Mouse (Mus musculus) G1E (cell line): ENCODE data around the gene Ttc26. TPM values are rescaled to one million over a fixed set of nuclear protein-coding genes. Genes with fewer than 3 reads are reported as not detected.

Source experiments
- ATAC-seq: 2 replicates; pipeline ENCODE4 v1.8.0; 2016; ENCODE audit warnings: mild to moderate bottlenecking; ENCODE audit not compliant: insufficient number of reproducible peaks, poor library complexity, low FRiP score, severe bottlenecking; ENCODE audit errors: extremely low read depth
- DNase-seq: peaks from one replicate; pipeline ENCODE4 v3.0.0; 2012; ENCODE audit warnings: low spot score
- H3K27me3 ChIP-seq: 2 replicates; pipeline ENCODE4 v1.6.1; 2012; ENCODE audit warnings: mild to moderate bottlenecking, low read length, inconsistent platforms; ENCODE audit not compliant: insufficient read depth
- H3K36me3 ChIP-seq: replicated peaks from 2 replicates; pipeline ENCODE3; 2012; ENCODE audit warnings: mild to moderate bottlenecking, inconsistent platforms
- H3K4me1 ChIP-seq: 2 replicates; pipeline ENCODE4 v1.6.1; 2012; ENCODE audit warnings: low read depth, low read length, inconsistent platforms, mixed read lengths; ENCODE audit not compliant: insufficient read depth
- H3K4me3 ChIP-seq: 2 replicates; pipeline ENCODE4 v1.5.1; 2012; ENCODE audit warnings: low read depth, mild to moderate bottlenecking, inconsistent platforms, low read length, moderate library complexity, mixed read lengths
- H3K9me3 ChIP-seq: replicated peaks from 2 replicates; pipeline ENCODE4 v1.6.1; 2012; ENCODE audit warnings: inconsistent platforms
- CTCF ChIP-seq: IDR thresholded peaks from 2 replicates; pipeline ENCODE4 v1.5.1; 2012; ENCODE audit warnings: low read depth, low read length, inconsistent platforms, mixed read lengths
- GATA1 ChIP-seq: IDR thresholded peaks from 2 replicates; pipeline ENCODE4 v1.6.1; 2012; ENCODE audit warnings: borderline replicate concordance, low read length, inconsistent platforms, mixed read lengths
- GATA2 ChIP-seq: IDR thresholded peaks from 2 replicates; pipeline ENCODE4 v1.6.1; 2012; ENCODE audit warnings: low read depth, low read length, inconsistent platforms, borderline replicate concordance
- POLR2AphosphoS5 ChIP-seq: IDR thresholded peaks from 2 replicates; pipeline ENCODE4 v1.6.1; 2012; ENCODE audit warnings: low read depth, low read length, inconsistent platforms; ENCODE audit not compliant: insufficient replicate concordance
- TAL1 ChIP-seq: conservative IDR thresholded peaks from 2 replicates; pipeline ENCODE4 v1.6.1; 2012; ENCODE audit warnings: low read depth, low read length, inconsistent platforms, mixed read lengths
- polyA plus RNA-seq: library from polyadenylated mRNA; stranded (reverse); fragments of >175 nt; gene quantifications from 2 replicates; pipeline ENCODE4 v1.2.3, GENCODE M21; 2012
- total RNA-seq, 2 experiments: library from RNA; stranded (forward) in 1 of 2; stranded (reverse) in 1 of 2; fragments of 200-1000 nt in 1 of 2; fragments of >200 nt in 1 of 2; fragmentation: Nextera tagmentation in 1 of 2; gene quantifications; 2 replicates each; pipeline ENCODE4 v1.2.3; 2014 to 2017

The Ttc26 gene
- total and polyA plus RNA-seq, 3 experiments = 0.89 to 6.5 (median 5.9) TPM

GRCm38 (mm10) chr6:38342666-38342992 lies 38.6 kb upstream of the Ttc26 start:
- peak; percentile 6; the same call in 1 of the 2 replicates for ATAC-seq
- no peaks in the 10 kb centered on the region for H3K27me3 ChIP-seq
- peaks cover 58% of the 10 kb centered on the region for H3K36me3 ChIP-seq
- H3K4me3 ChIP-seq = peak overlapping the region; percentile 69
- no peaks in the 10 kb centered on the region for H3K9me3 ChIP-seq
- TF ChIP-seq TAL1 = no peak
- no peak for DNase-seq
- H3K4me1 ChIP-seq = peaks cover 94% of the 10 kb centered on the region

GRCm38 (mm10) chr6:38343581-38343980 lies 37.7 kb upstream of the Ttc26 start:
- H3K9me3 ChIP-seq = no peaks in the 10 kb centered on the region
- DNase-seq (no peak), ATAC-seq (no peak)
- H3K4me1 ChIP-seq = peaks cover 92% of the 10 kb centered on the region
- H3K36me3 ChIP-seq = peaks cover 55% of the 10 kb centered on the region
- no peaks in the 10 kb centered on the region for H3K27me3 ChIP-seq
- peak overlapping the region; percentile 69 for H3K4me3 ChIP-seq
- no peak for TF ChIP-seq GATA2
- no peak for TF ChIP-seq CTCF
- no peak for TF ChIP-seq POLR2AphosphoS5
- TF ChIP-seq TAL1 = no peak
- TF ChIP-seq GATA1 = no peak

- Histone ChIP-seq H3K36me3 (peaks cover 53% of the 10 kb centered on the region), H3K27me3 (no peaks in the 10 kb centered on the region), H3K9me3 (no peaks in the 10 kb centered on the region), H3K4me1 (peaks cover 92% of the 10 kb centered on the region), H3K4me3 (peak overlapping the region; percentile 69; the same call in 1 of the 2 replicates)
- TF ChIP-seq GATA1 (no peak), GATA2 (no peak), TAL1 (no peak), CTCF (no peak), POLR2AphosphoS5 (no peak)
- ATAC-seq (no peak), DNase-seq (no peak)
Measured at GRCm38 (mm10) chr6:38344006-38344670, 37.1 kb upstream of the Ttc26 start.

- no peaks in the 10 kb centered on the region for H3K9me3 ChIP-seq
- no peaks in the 10 kb centered on the region for H3K27me3 ChIP-seq
- ATAC-seq = peak; percentile 62
- DNase-seq = peak; percentile 77
- no peak for TF ChIP-seq CTCF
- TF ChIP-seq POLR2AphosphoS5 = no peak
- no peak for TF ChIP-seq GATA1
- no peak for TF ChIP-seq TAL1
- TF ChIP-seq GATA2 = no peak
- H3K4me1 ChIP-seq = peaks cover 92% of the 10 kb centered on the region
- H3K4me3 ChIP-seq = peak overlapping the region; percentile 47; the same call in 1 of the 2 replicates
- peaks cover 52% of the 10 kb centered on the region for H3K36me3 ChIP-seq
Measured at GRCm38 (mm10) chr6:38345796-38346195, 35.5 kb upstream of the Ttc26 start.

- ATAC-seq (no peak), DNase-seq (no peak)
- Histone ChIP-seq H3K36me3 (peaks cover 58% of the 10 kb centered on the region), H3K4me3 (no peak overlapping the region), H3K4me1 (peaks cover 83% of the 10 kb centered on the region), H3K9me3 (no peaks in the 10 kb centered on the region), H3K27me3 (no peaks in the 10 kb centered on the region)
- no peak for TF ChIP-seq TAL1
- TF ChIP-seq GATA2 = no peak
- TF ChIP-seq CTCF = no peak
- TF ChIP-seq GATA1 = no peak
- TF ChIP-seq POLR2AphosphoS5 = no peak
Measured at GRCm38 (mm10) chr6:38347875-38348274, 33.4 kb upstream of the Ttc26 start.

GRCm38 (mm10) chr6:38348811-38349453 lies 32.3 kb upstream of the Ttc26 start:
- H3K9me3 ChIP-seq = no peaks in the 10 kb centered on the region
- H3K27me3 ChIP-seq = no peaks in the 10 kb centered on the region
- H3K36me3 ChIP-seq = peaks cover 56% of the 10 kb centered on the region
- no peak for DNase-seq
- TF ChIP-seq TAL1 = no peak
- no peak for TF ChIP-seq CTCF
- TF ChIP-seq GATA1 = no peak
- no peak for TF ChIP-seq POLR2AphosphoS5
- TF ChIP-seq GATA2 = no peak
- ATAC-seq = no peak
- H3K4me3 ChIP-seq = no peak overlapping the region; the same call in 1 of the 2 replicates
- H3K4me1 ChIP-seq = peaks cover 72% of the 10 kb centered on the region

GRCm38 (mm10) chr6:38349806-38350205 lies 31.5 kb upstream of the Ttc26 start:
- H3K27me3 ChIP-seq = no peaks in the 10 kb centered on the region
- H3K4me1 ChIP-seq = peaks cover 63% of the 10 kb centered on the region
- peaks cover 49% of the 10 kb centered on the region for H3K36me3 ChIP-seq
- H3K9me3 ChIP-seq = no peaks in the 10 kb centered on the region
- TF ChIP-seq GATA1 = no peak
- no peak for TF ChIP-seq GATA2
- no peak for TF ChIP-seq CTCF
- TF ChIP-seq POLR2AphosphoS5 = no peak
- TF ChIP-seq TAL1 = no peak
- ATAC-seq (no peak), DNase-seq (no peak)
- H3K4me3 ChIP-seq = peak overlapping the region; percentile 21; the same call in 1 of the 2 replicates
